Mouse (Mus musculus): Measurements from ENCODE around the gene Sde2.

Sde2 gene

DNA sequence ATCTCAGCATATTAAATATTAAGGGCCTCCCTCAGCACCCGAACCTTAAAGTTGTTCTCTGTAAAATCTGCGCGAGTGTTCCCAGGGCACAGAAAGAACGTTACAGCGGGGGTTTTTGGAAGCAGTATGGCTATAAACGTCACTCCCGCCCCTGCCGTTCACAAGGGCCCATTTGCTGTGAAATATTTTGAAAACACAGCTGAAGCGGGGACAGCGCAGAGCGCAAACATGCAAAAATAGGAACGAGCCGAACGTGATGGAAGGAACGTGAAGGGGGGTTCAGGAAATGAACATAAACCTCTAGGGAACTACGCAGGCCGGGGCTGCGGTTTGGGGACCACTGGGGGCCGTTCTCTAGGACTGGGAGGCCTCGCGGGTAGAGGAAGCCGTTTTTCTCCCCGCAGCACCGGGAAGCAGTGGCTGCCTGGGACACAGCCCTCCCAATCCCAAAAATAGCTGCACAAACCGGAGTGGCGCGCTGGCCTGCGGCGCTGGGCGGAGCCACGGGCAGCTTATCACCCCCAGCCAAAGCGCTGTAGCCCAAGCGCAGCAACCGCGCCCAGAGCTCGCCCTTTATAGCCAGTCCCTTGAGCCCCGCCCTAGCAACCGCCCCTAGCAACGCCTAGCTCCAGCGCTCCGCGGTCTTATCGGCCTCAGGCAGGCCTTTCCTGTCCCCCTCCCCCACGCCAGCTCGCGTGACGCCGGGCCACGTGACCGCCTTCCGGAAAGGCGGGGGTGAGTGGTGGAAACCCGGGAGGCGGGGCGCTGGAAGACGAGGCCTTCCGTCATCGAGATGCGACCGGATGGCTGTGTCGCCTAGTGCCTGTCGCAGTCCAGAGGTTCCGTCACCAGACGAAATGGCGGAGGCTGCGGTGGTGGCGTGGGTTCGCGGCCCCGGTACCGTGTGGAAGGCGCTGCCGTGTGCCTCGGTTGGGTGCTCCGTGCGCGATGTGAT is at the start of gene Sde2:
Sde2 (plus strand) TSS at position 812 of the 955 bp plus-strand sequence.
- DNase-seq: peak; percentile 100

DNA sequence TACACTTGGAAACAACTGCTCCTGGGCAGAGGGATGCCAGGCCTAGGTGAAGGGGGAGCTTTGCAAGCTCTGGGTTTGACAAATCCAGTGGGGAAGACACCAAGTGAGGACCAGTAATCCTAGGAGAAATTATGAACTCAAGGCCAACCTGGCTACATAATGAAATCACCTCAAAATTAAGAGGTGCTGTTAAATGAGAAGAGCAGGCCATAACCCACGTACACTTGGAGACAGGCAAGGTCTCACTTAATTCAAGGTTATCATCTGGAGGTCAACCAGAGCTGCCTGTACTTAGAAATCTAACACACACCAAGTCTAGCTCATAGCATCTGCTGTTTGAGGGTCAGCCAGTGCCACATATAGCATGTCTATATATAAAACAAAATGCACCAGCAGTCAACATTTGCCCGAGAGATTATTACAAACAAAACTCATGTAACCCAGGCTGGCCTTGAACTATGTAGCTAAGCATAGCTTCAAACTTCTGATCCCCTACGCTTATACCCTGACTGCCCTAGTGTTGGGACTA is 49.4 kb upstream of the Sde2 start:
- no peak for DNase-seq

DNA sequence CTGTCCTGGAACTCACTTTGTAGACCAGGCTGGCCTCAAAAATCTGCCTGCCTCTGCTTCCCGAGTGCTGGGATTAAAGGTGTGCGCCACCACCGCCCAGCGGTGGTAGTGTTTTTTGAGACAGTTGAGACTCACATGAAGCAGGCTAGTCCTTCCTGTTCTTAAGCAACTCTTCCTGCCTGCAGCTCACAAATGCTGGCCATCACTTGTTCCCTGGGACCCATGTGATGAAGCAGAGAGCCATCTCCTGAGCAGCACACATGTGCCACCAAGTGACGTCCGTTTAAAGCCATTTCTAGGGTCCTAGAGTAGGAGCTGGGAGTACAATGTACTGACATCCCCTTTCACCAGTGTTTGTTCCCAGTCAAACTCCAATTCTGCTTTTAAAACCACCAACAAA is 47.0 kb upstream of the Sde2 start:
- no peak for DNase-seq

DNA sequence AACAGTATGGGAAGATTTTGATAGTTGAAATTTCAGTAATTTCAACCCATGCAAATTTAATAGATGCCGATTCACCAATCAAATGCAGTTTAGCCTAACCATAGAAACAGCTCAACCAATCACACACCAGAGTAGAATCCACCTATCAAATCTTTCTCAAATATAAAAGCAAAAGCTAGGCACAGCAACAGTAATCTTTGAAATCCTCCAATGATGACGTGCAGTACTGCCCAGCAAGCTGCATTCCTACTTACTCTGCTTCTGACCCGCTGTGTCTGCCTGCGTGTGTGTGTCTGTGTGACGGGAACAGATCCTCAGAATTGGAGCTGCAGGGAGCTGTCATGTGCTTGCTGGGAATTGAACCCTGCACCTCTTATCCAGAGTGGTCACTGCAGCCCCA is 42.1 kb upstream of the Sde2 start:
- peak in 1 of 2 experiments; percentile 48 for DNase-seq

DNA sequence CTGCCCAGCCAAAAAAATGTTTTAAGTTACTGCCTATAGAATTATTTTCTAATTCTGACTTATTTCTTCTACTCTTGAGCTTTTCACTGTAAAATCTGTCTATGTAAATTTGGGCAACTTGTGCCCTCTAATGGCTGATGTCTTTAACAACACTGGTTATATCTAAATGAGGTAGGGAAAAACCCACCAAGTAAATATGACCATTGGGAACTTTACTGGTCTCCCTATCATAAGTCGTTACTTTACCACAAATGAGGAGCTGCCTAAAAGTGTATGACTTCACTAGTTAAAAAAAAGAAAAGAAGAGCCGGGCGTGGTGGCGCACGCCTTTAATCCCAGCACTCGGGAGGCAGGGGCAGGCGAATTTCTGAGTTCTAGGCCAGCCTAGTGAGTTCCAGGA is 40.0 kb upstream of the Sde2 start:
- DNase-seq: peak in 1 of 2 experiments; percentile 51

DNA sequence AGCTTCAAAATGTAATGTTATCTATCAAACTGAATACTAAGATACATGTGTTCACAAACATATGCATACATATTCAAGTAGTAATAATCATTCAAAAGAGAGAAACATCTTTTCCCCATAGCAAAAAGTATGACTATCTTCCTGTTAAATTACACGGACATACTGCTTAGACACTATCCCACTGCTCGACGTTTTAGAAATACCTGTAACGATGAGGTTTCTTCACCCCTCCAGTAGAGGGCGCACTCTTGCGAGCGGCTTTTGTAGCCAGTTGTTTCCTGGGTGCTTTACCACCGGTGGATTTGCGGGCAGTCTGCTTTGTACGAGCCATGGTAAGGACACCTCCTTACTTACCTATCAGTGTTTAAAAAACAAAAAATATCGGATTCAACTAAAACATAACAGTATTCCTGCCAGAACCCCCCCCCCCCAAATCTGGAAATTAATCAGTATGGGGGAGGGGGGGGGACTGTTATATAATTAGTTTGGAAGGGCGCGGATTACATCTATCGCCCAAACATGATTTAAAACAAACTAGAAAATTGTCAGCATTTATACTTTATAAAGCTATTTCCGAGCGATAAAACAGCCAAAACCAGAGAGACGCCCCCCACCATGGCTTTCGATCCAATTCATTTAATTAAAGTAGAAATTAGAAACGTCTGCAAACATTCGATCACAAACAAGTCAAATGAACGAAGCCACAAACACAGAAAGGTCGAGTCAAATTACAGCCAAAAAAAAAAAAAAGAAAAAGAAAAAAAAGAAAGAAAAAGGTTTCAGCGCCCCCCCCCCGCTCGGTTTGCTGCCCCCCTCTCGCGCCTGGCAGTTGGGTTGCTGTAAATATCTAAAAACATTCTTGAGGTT is 39.1 kb upstream of the Sde2 start:
- no peak for DNase-seq

DNA sequence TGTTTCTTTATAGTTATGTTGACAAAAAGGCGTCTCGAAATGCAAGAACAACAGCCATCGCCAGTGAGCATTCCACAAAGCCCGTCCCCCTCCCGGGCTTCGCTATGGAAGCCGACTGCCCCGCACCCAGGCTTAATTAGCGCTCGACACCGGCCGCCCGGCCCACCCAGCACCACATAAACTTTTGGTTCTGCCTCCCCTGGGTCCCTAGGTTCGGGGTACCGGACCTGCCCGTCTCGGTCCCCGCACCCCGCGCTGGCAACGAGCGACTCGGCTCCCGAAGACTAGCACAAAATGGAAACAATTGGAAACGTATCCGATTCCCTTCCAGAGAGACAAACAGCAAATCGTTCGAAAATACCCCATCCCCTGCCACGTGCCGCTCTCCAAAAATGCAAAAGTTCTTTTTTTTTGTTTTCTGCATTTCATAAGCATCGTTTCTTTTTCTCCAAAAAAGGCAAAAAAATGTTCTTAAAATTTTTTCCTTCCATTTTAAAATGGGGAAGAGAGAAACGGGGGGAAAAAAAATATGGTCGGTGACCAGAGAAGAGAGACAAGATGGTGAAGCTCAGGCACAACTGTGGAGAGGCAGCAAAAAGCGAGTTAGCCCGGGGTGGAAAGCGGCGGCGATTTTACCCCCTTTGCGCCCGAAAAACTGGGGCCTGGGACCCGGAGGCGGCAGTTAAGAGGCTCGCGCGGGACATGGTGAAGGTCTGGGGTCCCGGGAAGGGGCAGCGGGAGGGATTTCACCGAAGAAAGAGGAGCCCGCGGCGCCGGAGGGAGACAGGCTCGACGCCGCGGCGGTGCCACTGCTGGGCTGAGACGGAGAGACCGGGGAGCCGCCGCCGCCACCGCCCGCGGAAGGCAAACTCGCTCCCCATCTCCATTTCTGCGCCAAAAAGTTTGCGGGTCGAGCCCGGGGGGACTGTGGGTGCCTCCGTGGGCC is 38.2 kb upstream of the Sde2 start:
- peak; percentile 73 to 77 for DNase-seq

DNA sequence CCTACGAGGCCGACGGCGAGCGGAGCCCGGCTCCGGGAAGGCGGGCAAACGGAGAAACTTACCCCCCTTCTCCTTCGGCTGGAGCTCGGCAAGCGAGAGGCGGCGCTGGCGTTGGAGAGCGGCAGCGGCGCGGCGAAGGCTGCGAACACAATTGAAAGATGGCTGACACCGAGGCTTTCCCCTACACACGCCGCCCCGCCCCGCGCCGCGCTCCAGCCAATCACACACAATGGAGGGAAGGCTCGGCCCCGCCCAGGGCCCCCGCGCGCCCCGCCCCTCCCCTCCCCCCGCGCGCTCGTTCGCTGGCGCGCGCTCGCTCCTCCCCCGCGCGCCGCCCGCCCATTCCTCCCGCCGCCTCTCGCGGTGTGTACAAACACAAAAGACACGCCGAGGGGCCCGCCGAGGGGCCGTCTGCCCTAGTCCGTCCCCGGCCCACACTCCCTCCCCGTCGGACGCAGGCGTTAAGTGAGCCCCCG is 37.5 kb upstream of the Sde2 start:
- DNase-seq: peak; percentile 97 to 98

DNA sequence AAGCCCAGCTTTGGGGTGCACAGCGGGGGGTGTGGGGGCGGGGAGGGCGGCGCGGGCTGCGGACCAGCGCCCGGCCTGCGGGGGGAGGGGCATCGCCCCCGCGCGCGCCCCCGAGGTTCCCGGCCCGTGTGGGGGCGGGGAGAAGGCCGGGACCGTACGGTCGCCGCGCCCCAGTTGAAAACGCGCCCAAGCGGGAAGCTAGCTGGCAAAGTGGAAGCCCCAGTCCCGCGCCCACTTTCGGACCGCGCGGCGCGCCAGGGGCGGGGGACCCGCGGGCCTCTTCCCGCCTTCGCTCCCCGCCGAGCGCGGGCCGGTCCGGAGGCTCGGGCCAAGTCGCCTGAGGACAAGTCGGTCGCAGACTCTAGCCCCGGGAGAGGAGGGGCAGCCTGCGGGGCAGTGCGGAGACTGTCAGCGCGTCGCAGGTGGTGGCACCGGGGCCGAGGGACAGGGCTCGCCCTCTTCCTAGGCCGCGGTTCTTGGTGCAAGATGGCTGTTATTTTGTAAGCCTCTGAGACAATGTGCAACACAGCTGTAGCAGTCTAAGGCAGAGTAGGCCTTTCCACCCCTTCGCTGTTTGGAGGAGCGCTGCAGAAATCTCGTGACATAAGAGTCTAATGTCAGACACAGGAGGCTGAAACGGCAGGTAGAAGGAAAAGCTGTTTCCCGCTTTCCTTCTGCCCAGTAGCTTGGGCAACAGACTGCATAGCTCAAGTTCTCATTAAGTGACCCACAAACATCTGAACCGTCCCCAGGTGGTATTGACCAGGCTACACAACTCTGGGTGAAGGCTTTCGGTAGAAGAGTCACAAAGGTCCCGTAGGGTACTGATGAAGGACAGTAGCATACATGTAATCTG is 36.8 kb upstream of the Sde2 start, which contains the start of gene H3f3a:
H3f3a (minus strand) TSS at position 59 of the 856 bp plus-strand sequence.
- peak in 1 of 2 experiments; percentile 92 for DNase-seq

DNA sequence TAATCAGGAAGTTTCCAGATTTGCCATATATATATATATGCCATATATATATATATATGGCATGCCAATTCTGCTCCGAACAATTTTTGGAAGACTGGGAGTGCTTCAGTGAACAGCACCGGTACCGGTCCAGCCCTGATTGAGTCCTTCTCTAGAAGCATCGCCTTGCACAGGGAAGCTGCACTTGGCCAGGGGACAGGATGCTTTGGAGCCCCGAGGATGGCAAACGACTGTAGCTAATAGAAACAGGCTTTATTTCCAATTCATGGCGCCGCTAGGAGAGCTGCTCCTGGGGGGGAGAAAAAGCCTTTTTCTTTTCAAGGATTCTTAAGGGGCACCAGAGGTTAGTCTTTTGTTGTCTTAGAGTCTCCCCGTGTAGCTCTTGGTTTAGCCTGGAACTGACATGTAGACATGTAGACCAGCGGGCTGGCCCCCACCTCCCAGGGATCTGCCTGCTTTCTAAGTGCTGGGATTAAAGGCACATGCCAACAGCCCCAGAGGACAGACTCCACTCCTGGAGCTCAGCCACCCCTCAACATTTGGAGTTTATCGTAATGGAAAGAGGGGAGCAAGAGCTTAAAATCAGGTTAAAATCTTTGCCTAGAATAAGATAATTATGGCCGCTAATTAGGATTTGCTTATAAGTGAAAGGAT is 35.4 kb upstream of the Sde2 start:
- peak; percentile 65 to 67 for DNase-seq

DNA sequence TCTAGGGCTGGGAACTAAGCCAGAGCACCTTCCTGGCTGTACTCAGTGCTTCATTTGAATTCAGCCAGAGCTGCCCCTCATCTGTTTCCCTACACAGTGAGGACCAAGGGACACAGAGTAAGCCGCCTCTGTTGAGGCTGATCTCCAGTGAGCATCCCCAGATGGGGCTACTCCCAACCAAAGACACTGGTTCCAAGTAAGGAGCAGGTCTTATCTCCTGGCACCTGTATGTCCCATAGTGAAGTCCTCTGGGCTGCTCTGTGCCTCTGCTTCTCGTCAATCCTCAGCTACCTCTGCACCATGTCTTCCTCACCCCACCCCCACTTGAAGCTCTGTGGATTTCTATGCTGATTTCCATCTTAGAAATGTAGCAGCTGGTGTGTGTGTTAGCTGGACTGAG is 32.9 kb upstream of the Sde2 start:
- no peak for DNase-seq

DNA sequence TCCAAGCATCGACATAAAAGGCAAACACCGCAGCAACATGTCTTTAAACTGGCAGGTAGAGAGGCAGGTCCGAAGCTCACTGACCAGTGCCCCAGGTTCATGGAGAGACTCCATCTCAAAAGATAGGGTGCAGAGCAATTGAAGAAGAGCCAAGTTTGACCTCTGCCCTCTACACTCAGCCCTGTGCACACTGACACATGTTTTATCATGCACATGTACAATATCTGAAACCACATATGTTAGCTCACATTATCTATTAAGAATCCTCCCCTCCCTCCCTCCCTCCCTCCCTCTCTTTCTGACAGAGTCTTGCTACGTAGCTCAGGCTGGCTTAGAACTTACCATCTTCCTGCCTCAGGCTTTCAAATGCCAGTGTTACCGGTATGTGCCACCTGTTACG is 29.8 kb upstream of the Sde2 start:
- DNase-seq: no peak

DNA sequence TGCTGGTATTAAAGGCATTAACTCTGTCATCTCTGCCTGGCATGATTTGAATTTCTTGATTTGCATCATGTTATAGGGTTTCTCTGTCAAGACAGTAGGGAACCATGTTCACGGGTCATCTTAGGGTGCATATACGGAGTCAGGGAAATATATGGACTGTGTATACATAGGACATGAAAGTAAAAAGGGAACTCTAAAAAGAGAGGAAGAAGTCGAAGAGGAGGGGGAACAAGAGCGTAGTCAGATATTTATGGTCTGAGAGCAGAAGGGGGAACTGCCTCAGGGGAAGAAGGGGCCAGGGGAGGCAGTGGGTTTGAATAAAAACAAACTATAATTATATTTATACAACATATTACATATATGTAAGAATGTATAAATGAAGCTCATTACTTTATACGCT is 28.7 kb upstream of the Sde2 start:
- no peak for DNase-seq

DNA sequence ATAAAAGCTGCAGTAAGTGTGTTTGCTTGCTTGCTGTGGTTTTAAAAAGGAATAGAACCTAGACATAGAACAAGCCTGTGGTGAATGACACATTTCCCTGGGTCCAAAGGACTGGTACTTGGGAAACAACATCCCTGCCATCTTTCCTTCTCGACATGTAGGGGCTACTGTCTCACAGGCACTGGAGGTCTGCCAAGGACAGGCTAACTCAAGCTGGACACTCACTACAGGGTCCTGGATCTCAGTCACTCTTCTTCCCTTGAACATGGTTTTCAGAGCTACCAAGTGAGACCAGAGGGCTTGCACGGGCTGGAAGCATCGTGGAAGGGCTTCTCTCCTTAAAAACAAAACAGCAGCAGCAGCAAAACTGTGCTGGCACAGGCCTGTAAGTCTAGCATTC is 27.2 kb upstream of the Sde2 start:
- DNase-seq: peak; percentile 70 to 73

DNA sequence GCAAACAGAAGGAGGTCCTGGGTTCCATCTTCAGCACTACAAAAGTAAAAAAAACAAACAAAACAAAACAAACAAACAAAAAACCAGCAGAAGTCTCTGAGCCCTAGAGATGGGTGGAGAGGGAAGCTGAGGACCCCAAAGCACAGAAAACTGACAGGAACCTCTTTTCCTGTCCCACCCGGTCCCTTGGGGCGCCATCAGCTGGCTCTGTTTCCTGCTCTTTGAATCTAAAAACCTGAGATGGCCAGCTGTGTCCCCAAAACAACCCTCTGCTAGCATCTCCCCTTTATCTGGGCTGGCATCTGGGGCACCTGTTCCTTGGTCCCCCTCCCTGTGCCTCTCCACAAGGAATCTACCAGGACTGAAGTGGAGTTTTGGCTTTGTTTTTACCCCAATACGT is 26.2 kb upstream of the Sde2 start:
- DNase-seq: no peak

DNA sequence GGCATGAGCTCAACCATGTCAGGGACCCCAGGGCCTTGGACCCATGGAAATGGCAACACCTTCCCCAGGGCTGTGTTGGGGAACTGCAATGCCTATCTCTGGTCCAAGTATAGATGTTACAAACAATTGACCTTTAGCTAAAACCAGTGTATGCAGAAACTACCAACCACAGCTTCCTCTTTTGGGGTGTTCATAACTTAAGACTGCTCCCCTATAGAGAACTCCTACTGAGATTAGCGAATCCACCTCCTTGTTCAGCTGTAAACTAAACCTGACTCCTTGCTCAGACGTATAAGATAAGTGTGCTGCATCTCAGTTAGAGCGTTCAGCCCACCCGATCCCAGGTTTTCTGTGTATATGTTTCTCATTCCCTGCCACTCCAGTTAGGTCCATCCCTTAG is 24.3 kb upstream of the Sde2 start:
- DNase-seq: no peak

DNA sequence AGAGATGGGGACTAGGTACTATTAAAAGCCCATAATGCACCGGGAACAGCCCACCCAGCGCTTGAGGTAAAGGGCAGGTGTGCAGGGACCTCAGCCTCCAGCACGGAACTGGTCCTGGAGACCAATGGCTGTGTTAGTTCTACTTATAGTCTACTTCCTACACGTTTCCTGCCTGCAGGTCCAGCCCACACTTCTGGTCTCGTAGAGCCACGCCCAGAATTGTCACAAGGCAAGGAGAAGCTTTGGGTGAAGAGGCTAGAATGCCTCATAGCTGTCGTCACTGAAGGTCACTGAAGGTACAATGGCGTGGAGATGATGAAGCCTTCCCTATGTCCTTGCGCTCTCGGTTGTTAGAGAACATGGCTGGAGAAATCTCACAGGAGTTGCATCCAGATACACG is 21.2 kb upstream of the Sde2 start:
- no peak for DNase-seq

DNA sequence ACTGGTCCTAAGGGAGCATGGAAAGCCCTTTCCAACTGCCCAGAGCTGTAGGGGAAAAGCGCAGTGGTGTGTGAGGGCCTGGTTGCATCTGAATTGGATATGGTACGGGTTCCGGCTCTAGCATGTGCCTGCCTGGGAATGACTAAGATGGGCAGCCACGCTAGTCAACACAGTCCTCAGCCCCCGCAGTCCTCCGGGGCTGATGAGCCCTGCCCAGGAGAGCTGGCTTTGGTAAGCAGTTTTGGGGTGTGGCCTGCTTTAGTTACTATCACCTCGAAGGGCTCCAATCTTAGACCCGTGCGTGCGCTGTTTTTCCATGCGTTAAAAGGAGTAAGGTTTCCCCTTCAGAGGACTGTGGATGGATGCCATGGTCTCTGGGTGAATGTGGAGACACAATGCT is 20.8 kb upstream of the Sde2 start:
- DNase-seq: no peak

DNA sequence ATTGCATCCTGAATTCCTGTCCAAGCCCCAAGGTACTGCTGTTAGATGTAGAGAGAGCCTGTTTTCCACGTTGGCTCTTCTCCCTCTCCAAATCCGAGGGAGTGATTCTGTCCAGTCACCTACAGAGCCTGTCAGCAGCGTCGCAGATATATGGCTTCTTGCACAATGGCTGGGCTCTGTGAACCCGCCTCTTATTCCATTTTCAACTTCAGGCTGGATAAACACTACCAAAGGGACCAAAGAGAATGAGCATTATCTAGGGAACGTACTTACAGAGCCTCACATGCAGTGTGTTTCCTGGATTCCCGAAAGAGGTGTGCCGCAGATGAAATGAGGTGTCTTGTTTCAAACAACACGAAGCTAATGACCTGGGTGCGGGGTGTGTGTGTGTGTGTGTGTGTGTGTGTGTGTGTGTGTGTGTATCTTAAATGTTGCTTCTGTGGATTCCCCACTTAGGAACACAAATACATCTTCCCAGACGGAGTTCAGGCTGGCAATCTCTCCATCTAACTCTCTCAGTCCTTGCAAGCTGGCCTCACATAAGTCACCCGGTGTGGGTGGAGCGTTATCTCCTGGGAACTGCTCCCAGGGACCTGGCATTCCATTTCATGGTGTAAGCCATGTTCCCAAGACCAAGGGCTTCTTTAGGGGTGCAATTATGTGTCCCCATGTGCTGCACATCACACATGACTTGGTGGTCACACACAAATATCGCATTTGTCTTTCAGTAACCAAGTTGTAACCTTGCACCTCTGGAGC is 20.2 kb upstream of the Sde2 start:
- no peak for DNase-seq

All from cerebellum, postnatal 14 days (tissue).